Mouse (Mus musculus) MEL (cell line): ENCODE measurements around the gene Ccdc141. TPM values are rescaled to one million over a fixed set of nuclear protein-coding genes. Genes with fewer than 3 reads are reported as not detected.

Source experiments
- DNase-seq: peaks from one replicate; pipeline ENCODE4 v3.0.0; 2011; ENCODE audit warnings: low read depth, low spot score
- H3K27ac ChIP-seq: 2 replicates; pipeline ENCODE4 v1.5.1; 2012; ENCODE audit warnings: low read depth, mild to moderate bottlenecking, control low read depth, low read length, moderate library complexity; ENCODE audit not compliant: control insufficient read depth
- H3K27me3 ChIP-seq, 2 experiments: fragments of 150-350 bp in 1 of 2; sonication (generic) in 1 of 2; 2 replicates each; pipeline ENCODE4 v1.6.1; 2012; ENCODE audit warnings: low read length in 2 of 2, mild to moderate bottlenecking in 2 of 2, improper control_type of control experiment in 1 of 2, moderate library complexity in 1 of 2; ENCODE audit not compliant: insufficient read depth in 2 of 2, control insufficient read depth in 1 of 2
- H3K36me3 ChIP-seq, 2 experiments: 2 replicates each; pipeline ENCODE4 v1.6.1; 2012 to 2014; ENCODE audit warnings: low read length in 2 of 2, improper control_type of control experiment in 1 of 2, inconsistent platforms in 1 of 2, mild to moderate bottlenecking in 1 of 2; ENCODE audit not compliant: insufficient read depth in 2 of 2, control insufficient read depth in 1 of 2
- H3K4me1 ChIP-seq, 2 experiments: fragments of 150-350 bp in 1 of 2; sonication (generic) in 1 of 2; 2 replicates each; pipeline ENCODE4 v1.6.1; 2012; ENCODE audit warnings: low read length in 2 of 2, improper control_type of control experiment in 1 of 2, mild to moderate bottlenecking in 1 of 2; ENCODE audit not compliant: insufficient read depth in 2 of 2, control insufficient read depth in 1 of 2
- H3K4me3 ChIP-seq, 2 experiments: fragments of 150-350 bp in 1 of 2; sonication (generic) in 1 of 2; 2 replicates each; pipeline ENCODE4 v1.5.1; 2012; ENCODE audit warnings: low read depth in 2 of 2, low read length in 2 of 2, mild to moderate bottlenecking in 2 of 2, moderate library complexity in 2 of 2, control low read depth in 1 of 2, improper control_type of control experiment in 1 of 2; ENCODE audit not compliant: control insufficient read depth in 1 of 2, insufficient read depth in 1 of 2
- H3K79me2 ChIP-seq: 2 replicates; pipeline ENCODE4 v1.6.1; 2012; ENCODE audit warnings: mild to moderate bottlenecking, low read length, moderate library complexity; ENCODE audit not compliant: control insufficient read depth, poor library complexity, insufficient read depth
- H3K9ac ChIP-seq: 2 replicates; pipeline ENCODE4 v1.6.1; 2012; ENCODE audit warnings: low read depth, mild to moderate bottlenecking, control low read depth, low read length, moderate library complexity; ENCODE audit not compliant: control insufficient read depth, poor library complexity, severe bottlenecking
- H3K9me3 ChIP-seq: fragments of 150-350 bp; sonication (generic); replicated peaks from 2 replicates; pipeline ENCODE4 v1.6.1; 2012; ENCODE audit warnings: mild to moderate bottlenecking, low read length, improper control_type of control experiment, moderate library complexity; ENCODE audit not compliant: insufficient read depth
- BHLHE40 ChIP-seq: IDR thresholded peaks from 2 replicates; pipeline ENCODE4 v1.6.1; 2012; ENCODE audit warnings: low read depth, mild to moderate bottlenecking, inconsistent platforms, low read length, improper control_type of control experiment, borderline replicate concordance
- CHD1 ChIP-seq: IDR thresholded peaks from 2 replicates; pipeline ENCODE4 v1.6.1; 2012; ENCODE audit warnings: low read depth, mild to moderate bottlenecking, inconsistent platforms, low read length, improper control_type of control experiment
- CTCF ChIP-seq, 3 experiments: IDR thresholded peaks in 2 of 3; conservative IDR thresholded peaks in 1 of 3; 2 replicates each; pipeline ENCODE4 v1.5.1; 2011 to 2012; ENCODE audit warnings: low read length in 3 of 3, low read depth in 2 of 3, mild to moderate bottlenecking in 2 of 3, improper control_type of control experiment in 1 of 3, inconsistent platforms in 1 of 3, mixed read lengths in 1 of 3, moderate library complexity in 1 of 3; ENCODE audit not compliant: control insufficient read depth in 1 of 3, insufficient read depth in 1 of 3, poor library complexity in 1 of 3, severe bottlenecking in 1 of 3
- E2F4 ChIP-seq: IDR thresholded peaks from 2 replicates; pipeline ENCODE4 v1.6.1; 2011; ENCODE audit warnings: low read depth, low read length, improper control_type of control experiment, borderline replicate concordance
- ETS1 ChIP-seq: IDR thresholded peaks from 2 replicates; pipeline ENCODE4 v1.6.1; 2012; ENCODE audit warnings: low read depth, mild to moderate bottlenecking, inconsistent platforms, low read length, improper control_type of control experiment, moderate library complexity
- GATA1 ChIP-seq: IDR thresholded peaks from 2 replicates; pipeline ENCODE4 v1.6.1; 2011; ENCODE audit warnings: low read depth, low read length, improper control_type of control experiment
- MAFK ChIP-seq: IDR thresholded peaks from 2 replicates; pipeline ENCODE4 v1.6.1; 2011; ENCODE audit warnings: low read depth, mild to moderate bottlenecking, low read length, improper control_type of control experiment, borderline replicate concordance
- MAX ChIP-seq: IDR thresholded peaks from 2 replicates; pipeline ENCODE4 v1.6.1; 2011; ENCODE audit warnings: low read length, improper control_type of control experiment
- MEF2A ChIP-seq: IDR thresholded peaks from 2 replicates; pipeline ENCODE4 v1.6.1; 2014; ENCODE audit warnings: low read depth, mild to moderate bottlenecking, inconsistent platforms, low read length, improper control_type of control experiment; ENCODE audit not compliant: poor library complexity, insufficient replicate concordance, severe bottlenecking; ENCODE audit errors: extremely low read depth
- MXI1 ChIP-seq: IDR thresholded peaks from 2 replicates; pipeline ENCODE4 v1.6.1; 2011; ENCODE audit warnings: mild to moderate bottlenecking, low read depth, low read length, improper control_type of control experiment
- MYB ChIP-seq: IDR thresholded peaks from 2 replicates; pipeline ENCODE4 v1.6.1; 2011; ENCODE audit warnings: mild to moderate bottlenecking, low read depth, low read length, improper control_type of control experiment
- MYC ChIP-seq: IDR thresholded peaks from 2 replicates; pipeline ENCODE4 v1.6.1; 2011; ENCODE audit warnings: low read depth, mild to moderate bottlenecking, low read length, improper control_type of control experiment, moderate library complexity
- POLR2A ChIP-seq, 2 experiments: IDR thresholded peaks; 2 replicates each; pipeline ENCODE4 v1.6.1; 2011 to 2012; ENCODE audit warnings: low read length in 2 of 2, mild to moderate bottlenecking in 2 of 2, control low read depth in 1 of 2, improper control_type of control experiment in 1 of 2, low read depth in 1 of 2, moderate library complexity in 1 of 2; ENCODE audit not compliant: control insufficient read depth in 1 of 2, insufficient read depth in 1 of 2, poor library complexity in 1 of 2
- POLR2AphosphoS5 ChIP-seq: IDR thresholded peaks from 2 replicates; pipeline ENCODE4 v1.6.1; 2012; ENCODE audit warnings: low read depth, borderline replicate concordance, mild to moderate bottlenecking, inconsistent platforms, low read length, moderate library complexity, mixed read lengths
- RCOR1 ChIP-seq: IDR thresholded peaks from 2 replicates; pipeline ENCODE4 v1.6.1; 2012; ENCODE audit warnings: low read depth, mild to moderate bottlenecking, inconsistent platforms, low read length, improper control_type of control experiment
- SIN3A ChIP-seq: IDR thresholded peaks from 2 replicates; pipeline ENCODE4 v1.6.1; 2012; ENCODE audit warnings: low read length, improper control_type of control experiment, inconsistent platforms
- SMC3 ChIP-seq: IDR thresholded peaks from 2 replicates; pipeline ENCODE4 v1.6.1; 2011; ENCODE audit warnings: low read depth, low read length, improper control_type of control experiment
- TAL1 ChIP-seq: IDR thresholded peaks from 2 replicates; pipeline ENCODE4 v1.6.1; 2012; ENCODE audit warnings: mild to moderate bottlenecking, inconsistent platforms, low read length, moderate library complexity, mixed read lengths
- TCF12 ChIP-seq: IDR thresholded peaks from 2 replicates; pipeline ENCODE4 v1.6.1; 2014; ENCODE audit warnings: low read depth, mild to moderate bottlenecking, inconsistent platforms, low read length, improper control_type of control experiment, moderate library complexity
- USF2 ChIP-seq, 2 experiments: IDR thresholded peaks; 2 replicates each; pipeline ENCODE4 v1.6.1; 2011 to 2012; ENCODE audit warnings: improper control_type of control experiment in 2 of 2, low read length in 2 of 2, borderline replicate concordance in 1 of 2, inconsistent platforms in 1 of 2, low read depth in 1 of 2, mild to moderate bottlenecking in 1 of 2; ENCODE audit not compliant: insufficient read depth in 1 of 2
- ZC3H11A ChIP-seq: IDR thresholded peaks from 2 replicates; pipeline ENCODE4 v1.6.1; 2012; ENCODE audit warnings: low read depth, mild to moderate bottlenecking, inconsistent platforms, low read length, improper control_type of control experiment
- polyA plus RNA-seq, 2 experiments: library from polyadenylated mRNA; stranded (reverse) in 1 of 2; unstranded in 1 of 2; fragments of >175 nt in 1 of 2; fragments of >200 nt in 1 of 2; gene quantifications; 2 replicates each; pipeline versions ENCODE4 v1.2.1 to v1.2.4; 2012; ENCODE audit warnings: low replicate concordance in 2 of 2, low read depth in 1 of 2; ENCODE audit not compliant: insufficient read length in 2 of 2, insufficient read depth in 1 of 2, missing spikeins in 1 of 2
- total RNA-seq: library from RNA; depleted of rRNA; stranded (reverse); fragments of 300-350 nt; gene quantifications from 2 replicates; pipeline ENCODE4 v1.2.3, GENCODE M21; 2012

Gene Ccdc141
- total and polyA plus RNA-seq, 3 experiments, result 0.54 to 1.1 TPM; not detected in 1

DNA sequence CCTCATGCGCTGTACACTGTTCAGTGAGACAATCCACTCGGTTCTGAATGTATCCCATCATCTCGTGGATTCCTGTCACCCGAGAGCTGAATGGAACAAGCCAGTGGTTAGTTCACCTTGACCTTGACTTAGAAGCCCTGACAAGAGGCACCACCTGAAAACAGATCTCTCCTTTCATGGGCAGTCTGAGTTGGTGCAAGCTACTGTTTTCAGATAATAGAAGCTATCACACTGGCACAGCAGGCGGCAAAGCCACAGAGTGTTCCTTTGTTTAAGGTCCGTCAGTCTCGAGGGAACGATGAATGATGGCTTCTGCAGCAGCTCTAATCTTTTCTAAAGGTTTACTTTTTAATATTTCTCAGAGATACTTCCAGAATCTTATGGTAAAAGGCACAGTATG, 110.8 kb downstream of the Ccdc141 start:
- no peak for DNase-seq
- Histone ChIP-seq H3K27ac (no peak overlapping the region), H3K9me3 (no peaks in the 10 kb centered on the region), H3K4me3 (no peak overlapping the region), H3K4me1 (no peaks in the 10 kb centered on the region), H3K36me3 (no peaks in the 10 kb centered on the region), H3K79me2 (no peaks in the 10 kb centered on the region), H3K9ac (no peak overlapping the region), H3K27me3 (no peaks in the 10 kb centered on the region)
- TF ChIP-seq BHLHE40 (no peak), MYC (no peak), E2F4 (no peak), TCF12 (no peak), SIN3A (no peak), ZC3H11A (no peak)

DNA sequence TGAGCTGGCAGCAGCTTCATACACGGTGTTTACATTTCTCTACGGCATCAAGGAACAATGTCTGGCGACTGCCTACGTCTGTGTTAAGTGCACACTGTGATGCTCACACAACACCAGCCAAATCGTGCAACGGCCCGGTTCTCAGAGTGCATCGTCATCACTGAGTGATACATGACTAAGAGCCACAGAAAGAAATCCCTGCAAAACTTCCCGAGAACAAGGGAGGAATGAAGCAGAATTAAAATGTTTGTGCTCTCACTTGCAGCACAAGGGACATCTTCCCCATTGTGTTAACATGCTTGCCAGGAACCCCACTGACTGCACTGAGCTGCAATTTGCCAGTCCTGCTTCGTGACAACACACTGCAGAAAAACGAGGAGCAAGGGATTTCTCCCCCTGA, 114.1 kb downstream of the Ccdc141 start:
- no peaks in the 10 kb centered on the region for H3K9me3 ChIP-seq
- no peak for DNase-seq
- no peak overlapping the region for H3K27ac ChIP-seq
- no peaks in the 10 kb centered on the region for H3K79me2 ChIP-seq
- no peak overlapping the region for H3K9ac ChIP-seq
- H3K4me1 ChIP-seq, result no peaks in the 10 kb centered on the region
- no peaks in the 10 kb centered on the region for H3K27me3 ChIP-seq
- no peaks in the 10 kb centered on the region for H3K36me3 ChIP-seq
- TF ChIP-seq CHD1 (no peak), CTCF (IDR thresholded peaks at IDR 0.05 in 2 of 3, conservative IDR thresholded peaks at IDR 0.05 in 1 of 3; ENCODE audit: control insufficient read depth in 1 of 3, insufficient read depth in 1 of 3, low read depth in 2 of 3, low read length in 3 of 3, poor library complexity in 1 of 3, severe bottlenecking in 1 of 3) (no peak), POLR2AphosphoS5 (no peak), BHLHE40 (no peak), GATA1 (no peak), MAX (no peak), TAL1 (no peak), MEF2A (no peak), ZC3H11A (no peak), MYB (no peak), MXI1 (no peak), SMC3 (no peak), POLR2A (IDR thresholded peaks at IDR 0.05; ENCODE audit: control insufficient read depth in 1 of 2, insufficient read depth in 1 of 2, low read depth in 1 of 2, low read length in 2 of 2, poor library complexity in 1 of 2) (no peak), USF2 (IDR thresholded peaks at IDR 0.05; ENCODE audit: borderline replicate concordance in 1 of 2, insufficient read depth in 1 of 2, low read depth in 1 of 2, low read length in 2 of 2) (no peak), MAFK (no peak), RCOR1 (no peak), ETS1 (no peak), TCF12 (no peak)
- no peak overlapping the region for H3K4me3 ChIP-seq
